Mouse (Mus musculus): ENCODE measurements around the gene Crtc3.

DNA sequence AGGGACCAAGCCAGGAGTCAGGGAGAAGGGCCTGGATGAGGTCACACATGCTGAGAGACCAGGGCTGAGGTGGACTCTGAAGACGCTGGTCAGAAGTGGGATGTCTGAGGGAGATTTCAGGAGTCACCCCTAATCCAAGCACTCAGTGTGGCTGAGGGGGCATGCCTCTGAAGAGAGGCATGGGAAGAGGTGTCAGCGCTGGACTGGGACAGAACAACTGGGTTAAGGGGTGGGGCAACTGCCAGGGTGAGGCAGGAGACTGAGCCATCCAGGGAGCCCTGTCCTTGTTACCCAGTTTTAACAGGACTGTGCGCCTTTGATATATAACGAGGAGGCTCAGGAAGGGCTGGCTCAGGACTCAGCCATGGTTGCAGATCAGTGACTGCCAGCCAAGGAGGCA, 102.5 kb downstream of the Crtc3 start:
- TF ChIP-seq CTCF (IDR thresholded peaks at IDR 0.05; ENCODE audit: low read depth) (no peak), EP300 (IDR thresholded peaks at IDR 0.05; ENCODE audit: low read depth) (no peak)

All from liver, postnatal 0 days (tissue).